ENCODE assay signal across 8 mouse cellular contexts in the genomic region with DNA sequence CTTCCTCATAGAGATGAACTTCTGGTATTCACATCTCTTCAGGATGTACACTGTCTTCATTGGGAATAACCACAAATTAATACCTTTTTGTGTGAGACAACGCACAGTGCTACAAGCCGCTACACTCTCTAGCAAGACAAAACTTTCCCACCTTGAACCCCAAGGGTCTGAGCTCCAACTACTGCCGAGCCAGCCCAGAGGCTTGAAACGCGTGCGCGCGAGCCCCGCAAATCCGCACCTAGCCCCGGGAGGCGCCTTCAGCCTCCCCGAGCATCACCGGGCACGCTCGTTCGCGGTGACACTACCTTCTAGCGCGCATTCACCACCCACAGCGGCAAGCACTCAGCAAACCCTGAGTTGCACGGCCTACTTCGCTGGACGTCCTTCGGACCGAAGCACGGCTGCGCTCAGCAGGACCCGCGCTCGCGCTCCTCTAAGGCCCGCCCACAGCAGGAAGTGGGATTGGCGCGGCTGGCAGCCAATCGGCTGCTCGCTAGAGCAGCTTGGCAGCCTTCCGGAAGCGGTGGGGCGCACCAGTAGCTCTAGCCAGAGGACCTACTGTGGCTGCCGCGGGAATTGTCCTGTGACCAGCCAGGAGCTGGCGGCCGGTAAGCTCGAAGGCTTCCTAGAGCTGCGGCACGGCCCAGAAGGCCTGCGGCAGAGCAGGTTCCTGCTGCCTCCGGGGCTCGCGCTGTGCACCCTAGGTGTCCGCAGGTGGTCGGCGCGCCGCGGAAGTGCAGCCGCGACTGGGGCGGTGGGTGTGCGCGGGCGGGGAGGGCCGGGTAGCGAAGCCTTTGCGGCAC. TPM values are rescaled to one million over a fixed set of nuclear protein-coding genes. Genes with fewer than 3 reads are reported as not detected.
DNase-seq lines count a peak whose midpoint lies in the region; ATAC-seq and TF ChIP-seq lines count a peak whose summit lies in the region.

A gene (minus strand): TSS at position 438 of the 803 bp plus-strand sequence.
A gene (plus strand): TSS at position 515 of the 803 bp plus-strand sequence.
A gene (plus strand): TSS at position 531 of the 803 bp plus-strand sequence.

- peak within 1 kb of the TSS; percentile 96 for H3K9ac ChIP-seq in ES-E14 (ENCODE audit: insufficient read depth, low read depth, low read length, poor library complexity, severe bottlenecking)
- peak within 1 kb of the TSS; percentile 81 for H3K9ac ChIP-seq in forebrain, embryonic 15.5 days (replicated peaks)

- in situ Hi-C loops in ES-E14 (cut with MboI; ENCODE audit: low sequenced_read_pairs in 2 of 2, unreplicated experiment in 2 of 2) = no loop called here

- no peaks in the 10 kb centered on the region for H3K27me3 ChIP-seq in forebrain, embryonic 15.5 days

- H3K9me3 ChIP-seq in ES-E14 (ENCODE audit: control insufficient read depth, insufficient read depth, low read depth, low read length) = no peaks in the 10 kb centered on the region
- no peaks in the 10 kb centered on the region for H3K9me3 ChIP-seq in forebrain, embryonic 15.5 days

- peak within 1 kb of the TSS; percentile 61; the same call in 1 of the 2 replicates for H3K27ac ChIP-seq in ES-E14 (ENCODE audit: insufficient read depth, low read depth, low read length, poor library complexity, severe bottlenecking)
- peak within 1 kb of the TSS; percentile 86 for H3K27ac ChIP-seq in forebrain, embryonic 15.5 days (replicated peaks)

- H3K4me2 ChIP-seq in forebrain, embryonic 15.5 days (replicated peaks) = peak within 1 kb of the TSS; percentile 64

- WGBS in forebrain, embryonic 15.5 days = under 1% methylated on average over 66 of the region's 66 CpGs
- under 1% methylated on average over 66 of the region's 66 CpGs for WGBS in lung, adult 2 months

- peak; percentile 100 for ATAC-seq in forebrain, embryonic 15.5 days (replicated peaks)
- ATAC-seq in neutrophil, adult 5-6 weeks (ENCODE audit: extremely low read depth, insufficient number of reproducible peaks, low FRiP score, poor library complexity, severe bottlenecking) = peak; percentile 100

- peaks cover 2% of the 10 kb centered on the region for H3K36me3 ChIP-seq in ES-E14 (ENCODE audit: control insufficient read depth, insufficient read depth, low read length, poor library complexity, severe bottlenecking)
- no peaks in the 10 kb centered on the region for H3K36me3 ChIP-seq in forebrain, embryonic 15.5 days

- peak; percentile 71; the same call in 1 of the 2 replicates for TF ChIP-seq POLR2A in lung, adult 2 months (IDR thresholded peaks at IDR 0.05; ENCODE audit: borderline replicate concordance, extremely low read depth, low read depth, low read length)

- H3K4me1 ChIP-seq in ES-E14 (ENCODE audit: control insufficient read depth in 2 of 2, insufficient read depth in 2 of 2, low read length in 2 of 2, poor library complexity in 1 of 2) = no peaks in the 10 kb centered on the region
- H3K4me1 ChIP-seq in forebrain, embryonic 15.5 days = peaks cover 17% of the 10 kb centered on the region
- H3K4me1 ChIP-seq in lung, adult 2 months (ENCODE audit: control insufficient read depth, insufficient read depth, low read length) = no peaks in the 10 kb centered on the region

- peak; percentile 79 for DNase-seq in ES-E14 (ENCODE audit: low read depth, low spot score)
- peak; percentile 96 for DNase-seq in cerebellum, adult 11-12 months
- DNase-seq in heart, postnatal 25 days (ENCODE audit: low spot score) = peak; percentile 92
- peak; percentile 91 to 97 for DNase-seq in layer of hippocampus, adult 18-20 months (ENCODE audit: low spot score in 2 of 2)
- peak; percentile 97 for DNase-seq in lung, adult 2 months
- peak; percentile 84 to 87 for DNase-seq in thymus, adult 18-20 months

- TF ChIP-seq CTCF in lung, adult 2 months (IDR thresholded peaks at IDR 0.05; ENCODE audit: insufficient read depth, low read length) = no peak

- intact Hi-C loops in heart, postnatal 25 days (cut with DNase I) = loop anchor here (2.0 kb wide), 1 partner anchor 16 kb away; a partner anchor contains a TSS

- peak within 1 kb of the TSS; percentile 85 to 95 for H3K4me3 ChIP-seq in ES-E14 (ENCODE audit: insufficient read depth in 1 of 2, low read depth in 1 of 2, low read length in 2 of 2, poor library complexity in 1 of 2, severe bottlenecking in 1 of 2)
- peak within 1 kb of the TSS; percentile 77 for H3K4me3 ChIP-seq in forebrain, embryonic 15.5 days
- peak within 1 kb of the TSS; percentile 99 for H3K4me3 ChIP-seq in lung, adult 2 months (replicated peaks; ENCODE audit: extremely low read depth, low read depth, low read length)

TF ChIP-seq in ES-E14, 5 proteins besides CTCF, POLR2A, EP300 and RAD21:
- TF ChIP-seq MAFK (IDR thresholded peaks at IDR 0.05; ENCODE audit: insufficient read depth, low read depth, low read length) (no peak), ZNF384 (IDR thresholded peaks at IDR 0.05; ENCODE audit: low read depth, low read length) (no peak), HCFC1 (IDR thresholded peaks at IDR 0.05; ENCODE audit: borderline replicate concordance, insufficient read depth, low read length) (peak; percentile 78), ZC3H11A (IDR thresholded peaks at IDR 0.05; ENCODE audit: borderline replicate concordance, low read depth, low read length) (no peak), CHD2 (IDR thresholded peaks at IDR 0.05; ENCODE audit: low read depth, low read length) (0 out of 2 replicates have a peak, but pooled peaks have one; percentile 37)

RNA-seq across cellular contexts. Expression of the first gene that starts in this region (rescaled TPM):
- 14.1 and 15.2 TPM in 2 replicates for total RNA-seq in ES-E14 (2012; rRNA removed)
- polyA plus RNA-seq in forebrain, embryonic 15.5 days (2015; fragmentation: Nextera tagmentation; extraction: Ambion mirVana) = 11.2 and 11.5 TPM in 2 replicates
- 10 to 100 TPM in 1 of 2 experiments, 1 to 10 TPM in 1; 9.6 to 13.2 TPM for total RNA-seq in heart, postnatal 25 days (2021)
- 10 to 100 TPM; 31.3 to 37.6 TPM for total RNA-seq in layer of hippocampus, adult 18-20 months (2021)
- polyA plus RNA-seq in lung, adult 2 months (2012; rRNA removed) = 0.93 and 0.95 TPM in 2 replicates
- 11.6 and 16.1 TPM in 2 replicates for total RNA-seq in neutrophil, adult 5-6 weeks (2017)

RNA-seq across cellular contexts. Expression of the second gene that starts in this region (rescaled TPM):
- total RNA-seq in ES-E14 (2012; rRNA removed) = 32.0 and 35.1 TPM in 2 replicates
- 55.7 and 56.5 TPM in 2 replicates for polyA plus RNA-seq in forebrain, embryonic 15.5 days (2015; fragmentation: Nextera tagmentation; extraction: Ambion mirVana)
- 1 to 10 TPM; 9.0 to 9.9 TPM for total RNA-seq in heart, postnatal 25 days (2021)
- 10 to 100 TPM; 10.0 to 11.2 TPM for total RNA-seq in layer of hippocampus, adult 18-20 months (2021)
- polyA plus RNA-seq in lung, adult 2 months (2012; rRNA removed) = 3.6 and 6.4 TPM in 2 replicates
- total RNA-seq in neutrophil, adult 5-6 weeks (2017) = 27.5 and 27.9 TPM in 2 replicates

RNA-seq across cellular contexts. Expression of the third gene that starts in this region (rescaled TPM):
- 0.85 TPM in 1 of 2 replicates, not detected in the other for total RNA-seq in ES-E14 (2012; rRNA removed)
- not detected in 2 replicates for polyA plus RNA-seq in forebrain, embryonic 15.5 days (2015; fragmentation: Nextera tagmentation; extraction: Ambion mirVana)
- total RNA-seq in heart, postnatal 25 days (2021) = 1 to 10 TPM; 1.3 to 2.8 TPM
- total RNA-seq in layer of hippocampus, adult 18-20 months (2021) = under 1 TPM in 1 of 2 experiments, not detected in 1; 0.66 TPM
- polyA plus RNA-seq in lung, adult 2 months (2012; rRNA removed) = 13.1 and 15.9 TPM in 2 replicates
- not detected in 2 replicates for total RNA-seq in neutrophil, adult 5-6 weeks (2017)

Comparison
In these comparisons a context has a peak if more than half of its experiments do, and no peak if none do; other contexts are left out.
1. Peak in every context shown above with its lines: DNase-seq, ATAC-seq, H3K4me3 ChIP-seq and H3K27ac ChIP-seq.
2. RNA of the third gene that starts in this region (polyA plus RNA-seq): 13.1 to 15.9 TPM in lung, adult 2 months; not detected in forebrain, embryonic 15.5 days; every median in the first group is over 10 times any median in the second.